Mouse (Mus musculus) T-cell, adult 66 days (primary cell): ENCODE measurements around the gene Tmem79. TPM values are rescaled to one million over a fixed set of nuclear protein-coding genes. Genes with fewer than 3 reads are reported as not detected.

Experiments used
- total RNA-seq, 2 experiments: library from RNA; stranded (reverse); gene quantifications; 3 replicates in 1 of 2; 4 replicates in 1 of 2; pipeline ENCODE4 v1.2.4; 2023

Tmem79 gene
- 1 to 10 TPM in 1 of 2 experiments, not detected in 1; 1.4 TPM for total RNA-seq

DNA sequence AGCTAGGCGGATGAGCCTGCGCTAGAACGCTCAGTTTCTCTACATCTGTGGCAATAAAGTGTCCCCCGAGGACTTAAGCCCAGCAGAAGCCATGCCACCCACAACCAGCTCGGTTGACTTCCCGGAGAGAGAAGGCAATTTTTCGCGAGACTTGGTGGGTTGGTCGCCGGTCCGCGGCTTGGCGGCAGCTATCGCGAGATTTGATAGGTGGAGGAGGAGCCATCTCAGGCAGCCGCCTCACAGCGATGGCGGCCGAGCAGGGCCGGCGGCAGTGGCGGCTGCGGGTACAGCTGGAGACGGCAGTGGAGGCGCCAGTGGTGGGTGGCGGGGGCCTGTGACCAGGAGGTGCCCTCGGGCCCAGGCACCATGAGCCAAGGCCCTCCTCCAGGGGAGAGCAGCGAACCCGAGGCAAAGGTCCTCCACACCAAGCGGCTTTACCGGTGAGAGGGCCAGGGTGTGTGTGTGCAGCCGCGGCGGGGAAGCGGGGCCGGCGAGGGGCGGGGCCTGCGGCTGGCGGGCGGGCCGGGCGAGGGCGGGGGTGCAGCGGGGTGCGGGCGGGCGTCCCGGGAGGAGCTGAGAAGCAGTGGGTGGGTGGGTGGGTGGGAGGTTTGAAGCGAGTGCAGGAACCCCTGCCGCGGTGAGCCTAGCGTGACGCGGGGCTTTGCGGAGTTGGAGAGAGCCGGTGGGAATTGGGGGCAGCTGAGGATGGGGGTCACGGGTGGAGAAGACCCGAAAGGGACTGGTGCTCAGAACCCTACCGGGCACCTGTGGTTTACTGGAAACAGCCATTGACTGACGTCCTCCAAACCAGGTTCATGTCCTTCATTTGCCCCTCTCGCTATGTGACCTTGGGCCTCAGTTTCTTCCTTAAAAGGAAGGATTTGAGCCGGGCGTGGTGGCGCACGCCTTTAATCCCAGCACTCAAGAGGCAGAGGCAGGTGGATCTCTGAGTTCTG, at the start of gene Tmem79, which contains the start of gene Smg5:
Tmem79 (minus strand) TSS at position 91 of the 956 bp plus-strand sequence.
Smg5 (plus strand) TSS at position 203 of the 956 bp plus-strand sequence.

DNA sequence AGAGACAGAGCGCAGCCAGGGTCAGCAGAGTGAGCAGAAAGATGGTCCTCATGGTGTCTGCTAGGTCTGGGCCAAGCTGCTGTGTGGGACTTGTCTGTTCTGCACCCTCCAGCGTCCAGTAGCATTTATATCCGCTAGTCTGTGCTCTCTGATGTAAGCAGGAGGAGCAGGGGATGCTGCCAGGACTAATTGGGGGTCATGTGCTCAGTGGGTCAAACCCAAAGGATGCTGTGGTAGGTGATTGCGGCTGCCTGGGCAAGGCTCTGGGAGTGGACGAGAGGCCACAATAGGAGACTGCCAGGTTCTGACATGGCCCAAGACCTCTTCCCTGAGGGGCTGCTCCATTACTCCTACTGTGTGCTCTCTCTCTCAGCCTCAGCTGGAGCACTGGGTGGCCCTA, 48.4 kb upstream of the Tmem79 start, which contains the start of gene Bglap:
Bglap (minus strand) TSS at position 101 of the 400 bp plus-strand sequence.

DNA sequence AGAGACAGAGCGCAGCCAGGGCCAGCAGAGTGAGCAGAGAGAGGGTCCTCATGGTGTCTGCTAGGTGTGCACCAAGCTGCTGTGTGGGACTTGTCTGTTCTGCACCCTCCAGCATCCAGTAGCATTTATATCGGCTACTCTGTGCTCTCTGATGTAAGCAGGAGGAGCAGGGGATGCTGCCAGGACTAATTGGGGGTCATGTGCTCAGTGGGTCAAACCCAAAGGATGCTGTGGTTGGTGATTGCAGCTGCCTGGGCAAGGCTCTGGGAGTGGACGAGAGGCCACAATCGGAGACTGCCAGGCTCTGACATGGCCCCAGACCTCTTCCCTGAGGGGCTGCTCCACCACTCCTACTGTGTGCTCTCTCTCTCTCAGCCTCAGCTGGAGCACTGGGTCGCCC, 42.7 kb upstream of the Tmem79 start, which contains the start of gene Bglap2:
Bglap2 (minus strand) TSS at position 101 of the 400 bp plus-strand sequence.

DNA sequence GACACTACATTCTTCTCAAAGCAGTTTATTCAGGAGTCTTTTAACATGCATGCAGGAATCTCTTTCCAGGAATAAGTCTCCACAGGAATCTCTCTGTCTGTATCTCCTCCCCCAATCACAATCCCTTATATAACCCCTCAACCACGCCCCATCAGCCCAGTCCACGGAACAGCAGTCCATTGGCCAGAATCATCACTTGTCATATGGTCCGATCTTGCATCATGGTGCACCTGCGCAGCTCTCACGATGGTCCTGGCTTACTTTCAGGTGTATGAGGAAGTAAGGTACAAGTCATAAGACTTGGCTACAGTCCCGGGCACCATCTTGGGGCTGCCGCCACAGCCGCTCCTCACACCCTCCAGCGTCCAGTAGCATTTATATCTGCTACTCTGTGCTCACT, 36.7 kb upstream of the Tmem79 start, which contains the start of gene Bglap3:
Bglap3 (minus strand) TSS at position 101 of the 400 bp plus-strand sequence.

DNA sequence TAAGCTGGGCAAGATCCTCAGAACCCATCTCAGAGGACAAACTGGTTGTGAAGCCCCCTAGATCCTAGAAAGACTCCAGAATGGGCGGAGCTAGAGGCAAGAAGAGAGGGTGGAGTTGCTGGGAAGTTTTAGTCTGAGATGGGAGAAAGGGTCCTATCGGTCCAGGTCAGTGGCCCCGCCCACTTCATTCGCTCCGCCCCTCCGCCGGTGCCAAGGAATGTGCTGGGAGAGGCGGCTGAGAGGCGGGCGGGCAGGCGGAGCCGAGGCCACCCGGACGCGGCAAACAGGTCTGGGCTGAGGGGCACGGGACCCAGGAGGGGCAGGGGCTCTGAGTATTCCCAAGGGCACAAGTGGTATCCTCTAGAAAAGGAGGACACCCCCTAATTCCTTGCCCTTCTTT, 28.4 kb upstream of the Tmem79 start, which contains the start of gene Paqr6:
Paqr6 (plus strand) TSS at position 248 of the 400 bp plus-strand sequence.

DNA sequence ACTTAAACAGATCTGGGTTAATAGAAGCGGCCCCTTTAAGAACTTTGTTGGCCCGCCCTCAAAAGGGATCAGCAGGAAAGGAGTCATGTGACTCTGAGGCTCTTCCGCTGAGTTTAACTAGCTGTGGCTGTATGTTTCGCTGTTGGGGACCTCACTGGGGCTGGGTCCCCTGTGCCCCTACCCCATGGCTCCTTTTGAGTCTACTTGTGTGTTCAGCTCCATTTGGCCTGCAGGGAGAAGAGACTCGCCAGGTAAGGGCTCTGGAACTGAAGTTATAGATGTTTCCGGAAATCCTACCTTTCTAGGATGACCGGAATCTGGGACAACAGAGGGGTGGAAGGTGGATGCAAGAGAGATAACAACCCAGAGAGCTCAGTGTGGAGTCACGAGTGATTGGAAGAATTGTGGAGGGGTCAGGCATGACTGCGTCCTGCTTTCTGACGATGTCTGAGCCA, 11.0 kb downstream of the Tmem79 start, which contains the start of gene Glmp:
Glmp (plus strand) TSS at position 73 of the 455 bp plus-strand sequence.

DNA sequence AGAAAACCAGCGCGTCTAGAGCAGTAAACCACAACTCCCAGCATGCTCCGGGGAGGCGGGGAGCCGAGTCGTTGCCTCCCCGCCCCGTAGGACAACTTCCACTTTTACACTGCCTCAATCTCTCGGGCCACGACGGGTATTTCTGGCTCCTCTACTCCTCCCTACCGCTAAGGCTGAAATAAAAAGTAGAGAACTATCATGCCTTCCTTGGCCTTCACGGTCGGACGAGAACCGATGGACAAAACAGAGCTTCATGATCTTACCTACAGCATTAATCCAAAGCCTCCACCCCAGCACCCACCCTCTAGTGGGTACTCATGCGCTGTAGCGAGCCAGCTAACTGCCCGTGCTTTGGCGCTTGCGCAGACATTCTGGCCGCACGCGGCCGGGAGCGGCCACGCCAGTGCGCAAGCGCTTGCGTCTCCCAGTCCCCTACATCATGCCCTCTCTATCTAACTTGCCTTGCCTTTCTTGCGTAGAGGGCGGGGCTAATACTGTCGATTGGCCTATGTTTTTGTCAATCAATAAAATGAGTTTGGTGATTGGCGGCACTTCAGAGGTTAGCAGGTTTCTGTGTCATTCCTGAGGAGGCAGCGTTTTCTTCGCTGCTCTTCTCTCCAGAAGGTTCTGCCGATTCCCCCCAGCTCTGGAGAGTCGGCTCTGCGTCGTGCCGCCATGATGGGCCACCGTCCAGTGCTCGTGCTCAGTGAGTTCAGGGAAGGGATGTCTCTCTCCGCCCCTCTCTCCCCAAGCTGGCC, 39.2 kb downstream of the Tmem79 start, which contains the start of the genes Tsacc and Cct3:
Tsacc (minus strand) TSS at position 439 of the 758 bp plus-strand sequence.
Cct3 (plus strand) TSS at position 556 of the 758 bp plus-strand sequence.

GRCm38 (mm10) chr3:88287110-88287509, 48.8 kb downstream of the Tmem79 start, which contains the start of gene Gm38392:
Gene Gm38392, minus strand, starts transcription at chr3:88287210.

Other genes with a start within 250 kb of the Tmem79 start
- gene Mef2d, start 193.8 kb downstream of the Tmem79 start, total RNA-seq, result 100 to 1,000 TPM; 241 to 255 TPM
- not detected for gene Rhbg, start 81.4 kb downstream of the Tmem79 start, total RNA-seq
- gene Gm38392, start 48.9 kb downstream of the Tmem79 start, total RNA-seq, result not detected
- gene Tsacc, start 39.1 kb downstream of the Tmem79 start, total RNA-seq, result 1 to 10 TPM; 5.4 to 7.0 TPM
- 100 to 1,000 TPM; 193 to 228 TPM for gene Cct3, start 39.0 kb downstream of the Tmem79 start, total RNA-seq
- gene Glmp, start 11.1 kb downstream of the Tmem79 start, total RNA-seq, result 100 to 1,000 TPM; 118 to 124 TPM
- 100 to 1,000 TPM; 129 to 142 TPM for gene Smg5, start 112 bp upstream of the Tmem79 start, total RNA-seq
- 1 to 10 TPM; 4.3 to 5.6 TPM for gene Paqr6, start 28.4 kb upstream of the Tmem79 start, total RNA-seq
- not detected for gene Bglap3, start 36.6 kb upstream of the Tmem79 start, total RNA-seq
- not detected for gene Bglap2, start 42.6 kb upstream of the Tmem79 start, total RNA-seq
- not detected for gene Bglap, start 48.3 kb upstream of the Tmem79 start, total RNA-seq
- 10 to 100 TPM; 35.0 to 39.0 TPM for gene Pmf1, start 74.2 kb upstream of the Tmem79 start, total RNA-seq
- 10 to 100 TPM; 15.6 to 16.2 TPM for gene Slc25a44, start 89.0 kb upstream of the Tmem79 start, total RNA-seq
- gene Sema4a, start 125.0 kb upstream of the Tmem79 start, total RNA-seq, result 100 to 1,000 TPM; 119 to 140 TPM
- 1 to 10 TPM; 3.8 to 6.3 TPM for gene Lmna, start 173.8 kb upstream of the Tmem79 start, total RNA-seq
- 1 to 10 TPM; 3.1 to 3.2 TPM for gene Mex3a, start 196.2 kb upstream of the Tmem79 start, total RNA-seq
- gene Rab25, start 212.2 kb upstream of the Tmem79 start, total RNA-seq, result 1 to 10 TPM in 1 of 2 experiments, not detected in 1; 1.3 TPM
- gene Lamtor2, start 216.9 kb upstream of the Tmem79 start, total RNA-seq, result 10 to 100 TPM; 86.4 to 87.7 TPM
- 10 to 100 TPM; 54.5 to 55.8 TPM for gene Ubqln4, start 217.6 kb upstream of the Tmem79 start, total RNA-seq
- 10 to 100 TPM; 68.8 to 75.7 TPM for gene Ssr2, start 239.7 kb upstream of the Tmem79 start, total RNA-seq